Mouse (Mus musculus) brain, embryonic 14.5 days (tissue): ENCODE measurements around the gene Lama4.

ENCODE experiments used
- CTCF ChIP-seq: fragments of 200-500 bp; IDR thresholded peaks from 2 replicates; pipeline ENCODE4 v1.5.1; 2012; ENCODE audit warnings: inconsistent platforms, mild to moderate bottlenecking, moderate library complexity, borderline replicate concordance; ENCODE audit not compliant: insufficient read depth, insufficient read length; ENCODE audit errors: extremely low read depth
- POLR2A ChIP-seq: fragments of 200-500 bp; IDR thresholded peaks from 2 replicates; pipeline ENCODE4 v1.6.1; 2012; ENCODE audit warnings: mild to moderate bottlenecking, inconsistent platforms, borderline replicate concordance; ENCODE audit not compliant: poor library complexity, insufficient read depth, insufficient read length, severe bottlenecking; ENCODE audit errors: extremely low read depth

GRCm38 (mm10) chr10:39098746-39099145 is 133.4 kb downstream of the Lama4 start:
- no peak for TF ChIP-seq POLR2A
- no peak for TF ChIP-seq CTCF
